Mouse (Mus musculus) kidney, adult 2 months (tissue): ENCODE data around the gene Mesp1.

Experiments used
- CTCF ChIP-seq: fragments of 200-500 bp; conservative IDR thresholded peaks from 2 replicates; pipeline ENCODE4 v1.5.1; 2011; ENCODE audit warnings: low read depth, mild to moderate bottlenecking, control low read depth, low read length, moderate library complexity, mixed read lengths; ENCODE audit not compliant: insufficient read depth, insufficient read length
- POLR2A ChIP-seq: fragments of 200-500 bp; IDR thresholded peaks from one replicate; pipeline ENCODE4 v1.6.1; 2011; ENCODE audit warnings: low read depth, low read length, control low read depth

DNA sequence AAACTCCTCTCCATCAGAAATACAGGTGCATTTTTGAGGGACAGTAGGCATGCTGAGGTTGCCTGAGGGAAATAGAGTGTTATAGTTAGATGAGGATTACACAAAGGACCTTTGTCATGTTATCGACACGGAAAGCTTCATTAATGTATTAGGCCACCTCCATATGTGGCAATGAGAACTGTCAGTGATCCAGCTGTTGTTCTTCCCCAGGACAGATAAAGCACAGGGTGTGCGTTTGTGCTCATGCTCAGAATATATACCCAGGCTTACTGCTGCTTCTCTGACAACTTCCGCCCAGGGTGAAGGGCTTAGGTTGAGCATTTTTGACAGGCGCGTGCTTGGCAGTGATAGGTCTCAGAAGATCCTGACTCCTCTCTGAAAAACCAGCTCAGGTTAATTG is 44.1 kb downstream of the Mesp1 start:
- no peak for TF ChIP-seq CTCF
- no peak for TF ChIP-seq POLR2A
